Mouse (Mus musculus) thymus, postnatal 14 days (tissue): ENCODE measurements around the gene Mettl7a3.

Source experiments
- DNase-seq: peaks from one replicate; pipeline ENCODE4 v3.0.0; 2021

Gene Mettl7a3

GRCm38 (mm10) chr15:100388224-100388835, 53.6 kb downstream of the Mettl7a3 start:
- DNase-seq: peak; percentile 47

GRCm38 (mm10) chr15:100388886-100389285, 54.2 kb downstream of the Mettl7a3 start:
- DNase-seq: no peak
